Mouse (Mus musculus): ENCODE data around the gene Eno4. TPM values are rescaled to one million over a fixed set of nuclear protein-coding genes. Genes with fewer than 3 reads are reported as not detected.
"Not testable (repeated sequence)": the region's sequence is repeated elsewhere in the genome, so short reads cannot be mapped to it uniquely, and the experiment has no call there.

Gene Eno4
- total RNA-seq (2014; rRNA removed) = 0.42 and 0.71 TPM in 2 replicates
- 1.3 and 1.5 TPM in 2 replicates for polyA plus RNA-seq (2015; fragmentation: Nextera tagmentation; extraction: Ambion mirVana)

DNA sequence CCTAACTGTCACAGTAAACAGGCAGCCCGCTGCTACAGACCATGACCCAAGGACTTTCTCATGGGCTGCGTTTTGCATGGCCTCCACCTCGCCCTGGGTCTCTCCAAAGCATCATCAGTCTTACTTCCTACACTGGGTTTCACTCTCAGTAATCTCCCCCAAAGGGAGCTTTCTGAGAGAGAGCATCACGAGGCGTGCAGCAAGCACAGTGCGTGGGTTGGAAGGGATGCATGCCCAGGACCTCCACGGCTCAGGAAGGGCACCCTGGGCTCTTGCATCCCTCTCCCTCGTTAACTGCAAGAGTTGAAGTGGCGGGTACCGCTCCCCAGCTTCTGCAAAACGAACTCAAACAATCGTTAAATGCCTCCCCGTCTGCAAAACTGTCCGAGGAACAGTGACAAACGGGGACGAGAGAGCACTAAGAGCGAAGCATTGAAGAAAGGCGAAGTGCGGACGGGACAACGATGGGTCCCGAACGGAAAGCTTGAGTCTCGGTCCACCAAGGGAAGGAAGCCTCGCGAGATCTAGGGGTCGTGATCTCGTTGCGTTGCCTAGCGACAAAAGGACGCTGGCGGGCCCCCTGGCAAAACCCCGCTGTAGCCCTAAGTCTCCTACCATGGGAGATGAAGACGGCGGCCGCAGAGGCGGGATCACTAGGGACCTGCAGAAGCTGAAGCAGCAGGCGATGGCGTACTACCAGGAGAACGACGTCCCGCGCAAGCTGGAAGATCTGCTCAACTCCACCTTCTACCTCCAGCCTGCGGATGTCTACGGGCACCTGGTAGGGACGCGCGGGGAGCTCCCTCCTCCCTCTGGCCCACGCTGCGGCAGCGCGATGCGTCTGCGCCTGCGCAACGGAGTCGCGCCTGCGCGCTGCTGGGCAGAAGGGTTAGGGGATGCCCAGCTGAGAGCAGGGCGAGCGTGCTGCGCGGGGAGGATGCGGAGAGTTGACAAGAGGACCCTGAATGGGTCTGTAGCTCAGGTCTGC, at the start of gene Eno4, which contains the start of gene Hspa12a:
Eno4 (plus strand) TSS at position 585 of the 988 bp plus-strand sequence.
Hspa12a (minus strand) TSS at position 814 of the 988 bp plus-strand sequence.
- no peaks in the 10 kb centered on the region for H3K36me3 ChIP-seq (ENCODE audit: insufficient read depth, low read length)
- no peak for TF ChIP-seq CTCF (IDR thresholded peaks at IDR 0.05)
- H3K27me3 ChIP-seq (ENCODE audit: insufficient read depth, low read length) = peaks cover 13% of the 10 kb centered on the region; the same call in 1 of the 2 replicates
- peaks cover 5% of the 10 kb centered on the region; the same call in 1 of the 2 replicates for H3K4me1 ChIP-seq (ENCODE audit: insufficient read depth, low read length)
- DNase-seq (ENCODE audit: low spot score) = peak; percentile 95
- under 1% methylated on average over 65 of the region's 65 CpGs for WGBS
- H3K4me3 ChIP-seq (ENCODE audit: low read depth, low read length) = peak within 1 kb of the TSS; percentile 70
- H3K9ac ChIP-seq (replicated peaks; ENCODE audit: low read length, poor library complexity, severe bottlenecking) = peak within 1 kb of the TSS; percentile 84
- H3K27ac ChIP-seq (ENCODE audit: low read depth, low read length) = peak within 1 kb of the TSS; percentile 51
- peak within 1 kb of the TSS; percentile 98 for H3K4me2 ChIP-seq (ENCODE audit: low read depth, low read length, poor library complexity, severe bottlenecking)
- H3K9me3 ChIP-seq (ENCODE audit: low read length) = no peaks in the 10 kb centered on the region
- peak; percentile 98 for ATAC-seq (ENCODE audit: low FRiP score)

DNA sequence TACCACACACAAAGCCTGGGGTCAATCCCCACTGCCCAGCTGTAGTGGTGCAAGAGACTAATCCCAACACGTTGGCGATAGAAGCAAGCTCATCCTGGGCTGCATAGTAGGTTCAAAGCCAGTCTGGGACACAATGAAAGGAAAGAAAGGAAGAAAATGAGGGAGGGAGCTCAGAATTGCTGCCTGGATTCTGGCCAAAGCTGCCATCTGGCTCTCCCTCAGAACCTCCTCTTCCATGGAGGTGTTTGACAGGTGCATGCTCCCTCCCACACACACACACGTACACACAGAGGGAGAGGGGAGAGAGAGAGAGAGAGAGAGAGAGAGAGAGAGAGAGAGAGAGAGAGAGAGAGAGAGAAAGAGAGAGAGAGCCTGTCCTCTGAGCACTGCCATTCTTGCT, 47.0 kb upstream of the Eno4 start:
- Histone ChIP-seq H3K4me2 (ENCODE audit: low read depth, low read length, poor library complexity, severe bottlenecking) (no peak overlapping the region), H3K36me3 (ENCODE audit: insufficient read depth, low read length) (no peaks in the 10 kb centered on the region), H3K4me1 (ENCODE audit: insufficient read depth, low read length) (no peaks in the 10 kb centered on the region), H3K4me3 (ENCODE audit: low read depth, low read length) (no peak overlapping the region), H3K27ac (ENCODE audit: low read depth, low read length) (no peak overlapping the region), H3K9me3 (ENCODE audit: low read length) (no peaks in the 10 kb centered on the region), H3K9ac (replicated peaks; ENCODE audit: low read length, poor library complexity, severe bottlenecking) (no peak overlapping the region), H3K27me3 (ENCODE audit: insufficient read depth, low read length) (no peaks in the 10 kb centered on the region)
- no peak for DNase-seq (ENCODE audit: low spot score)
- no peak for ATAC-seq (ENCODE audit: low FRiP score)
- TF ChIP-seq CTCF (IDR thresholded peaks at IDR 0.05) = no peak
- WGBS = 71% methylated on average over 2 of the region's 3 CpGs

DNA sequence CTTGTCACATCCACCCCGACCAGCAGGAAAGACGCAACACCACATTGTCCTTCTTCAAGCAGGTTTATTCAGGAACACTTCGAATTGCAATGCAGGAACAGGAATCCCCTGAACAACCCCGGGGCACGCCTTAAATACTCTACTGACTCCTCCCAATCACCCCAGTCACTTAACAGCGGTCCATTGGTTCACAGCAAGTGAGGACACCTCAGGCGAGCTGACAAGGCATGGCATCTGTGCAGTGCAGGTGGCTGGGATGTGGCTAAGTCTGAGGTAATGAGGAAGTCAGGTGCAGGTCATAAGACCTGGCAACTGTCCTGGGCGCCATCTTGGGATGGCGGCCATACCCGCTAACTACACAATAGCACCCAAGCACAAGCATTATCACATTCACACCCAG, 42.8 kb upstream of the Eno4 start:
- not testable (repeated sequence) for H3K4me1 ChIP-seq (ENCODE audit: insufficient read depth, low read length); H3K27ac ChIP-seq (ENCODE audit: low read depth, low read length); H3K36me3 ChIP-seq (ENCODE audit: insufficient read depth, low read length); H3K4me3 ChIP-seq (ENCODE audit: low read depth, low read length); H3K9ac ChIP-seq (replicated peaks; ENCODE audit: low read length, poor library complexity, severe bottlenecking); H3K27me3 ChIP-seq (ENCODE audit: insufficient read depth, low read length); H3K4me2 ChIP-seq (ENCODE audit: low read depth, low read length, poor library complexity, severe bottlenecking); DNase-seq (ENCODE audit: low spot score); H3K9me3 ChIP-seq (ENCODE audit: low read length); ATAC-seq (ENCODE audit: low FRiP score)
- 91% methylated on average over 10 of the region's 10 CpGs for WGBS

DNA sequence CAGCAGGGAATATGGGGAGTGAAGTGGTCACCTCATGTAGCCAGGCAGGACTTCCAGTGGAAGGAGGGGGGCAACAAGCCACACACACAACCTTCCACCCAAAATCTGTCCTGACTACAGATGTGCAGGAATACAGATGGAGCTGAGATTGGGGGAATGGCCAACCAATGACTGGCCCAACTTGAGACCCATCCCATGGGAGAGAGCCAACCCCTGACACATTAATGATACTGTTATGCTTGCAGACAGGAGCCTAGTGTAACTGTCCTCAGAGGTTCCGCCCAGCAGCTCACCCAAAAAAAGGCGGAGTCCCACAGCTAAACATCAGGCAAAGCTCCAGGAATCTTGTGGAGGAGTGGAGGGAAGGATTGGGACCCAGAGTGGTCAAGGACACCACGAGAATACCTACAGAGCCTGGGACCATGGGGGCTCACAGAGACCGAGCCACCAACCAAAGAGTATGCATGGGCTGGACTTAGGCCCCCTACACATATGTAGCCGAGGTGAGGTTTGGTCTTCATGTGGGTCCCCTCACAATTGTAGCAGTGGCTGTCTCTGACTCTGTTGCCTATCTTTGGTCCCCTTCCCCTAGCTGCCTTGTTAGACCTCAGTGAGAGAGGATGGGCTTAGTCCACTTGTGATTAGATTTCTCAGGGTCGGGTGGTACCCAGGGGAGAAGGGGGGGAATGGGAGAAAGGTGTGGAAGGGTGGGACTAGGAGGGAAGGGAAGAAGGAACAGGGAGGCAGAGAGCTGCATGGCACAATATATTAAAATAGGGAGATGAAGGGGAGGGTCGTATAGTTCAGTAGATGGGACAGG, 39.9 kb upstream of the Eno4 start:
- Histone ChIP-seq H3K4me3 (ENCODE audit: low read depth, low read length) (no peak overlapping the region), H3K27me3 (ENCODE audit: insufficient read depth, low read length) (no peaks in the 10 kb centered on the region), H3K36me3 (ENCODE audit: insufficient read depth, low read length) (no peaks in the 10 kb centered on the region), H3K27ac (ENCODE audit: low read depth, low read length) (no peak overlapping the region), H3K4me2 (ENCODE audit: low read depth, low read length, poor library complexity, severe bottlenecking) (peak overlapping the region; percentile 38), H3K4me1 (ENCODE audit: insufficient read depth, low read length) (no peaks in the 10 kb centered on the region), H3K9ac (replicated peaks; ENCODE audit: low read length, poor library complexity, severe bottlenecking) (no peak overlapping the region), H3K9me3 (ENCODE audit: low read length) (no peaks in the 10 kb centered on the region)
- DNase-seq (ENCODE audit: low spot score) (no peak), ATAC-seq (ENCODE audit: low FRiP score) (no peak)
- 74% methylated on average over 7 of the region's 7 CpGs for WGBS
- TF ChIP-seq CTCF (IDR thresholded peaks at IDR 0.05) = no peak

DNA sequence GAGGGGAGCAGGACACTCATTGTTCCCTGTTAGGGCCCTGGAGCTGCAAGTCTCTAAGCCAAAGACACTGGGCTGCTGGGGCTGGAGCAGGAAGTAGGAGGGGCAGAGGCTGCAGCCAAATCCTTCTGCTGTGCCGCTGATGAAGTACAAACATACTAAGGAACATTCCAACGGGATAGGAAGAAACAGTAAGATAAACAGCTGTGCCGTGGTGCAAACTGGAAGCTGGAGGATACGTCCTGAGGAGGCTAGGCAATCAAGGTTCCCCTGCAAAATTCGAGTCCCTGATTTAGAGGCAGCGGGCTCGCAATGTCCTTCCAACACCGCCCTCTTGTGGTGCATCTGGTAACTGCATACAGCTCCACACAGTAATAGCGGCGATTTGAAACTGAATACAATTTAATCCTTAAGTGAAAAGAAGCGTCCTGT, 39.3 kb upstream of the Eno4 start:
- Histone ChIP-seq H3K36me3 (ENCODE audit: insufficient read depth, low read length) (no peaks in the 10 kb centered on the region), H3K4me1 (ENCODE audit: insufficient read depth, low read length) (no peaks in the 10 kb centered on the region), H3K9me3 (ENCODE audit: low read length) (no peaks in the 10 kb centered on the region), H3K9ac (replicated peaks; ENCODE audit: low read length, poor library complexity, severe bottlenecking) (no peak overlapping the region), H3K27me3 (ENCODE audit: insufficient read depth, low read length) (no peaks in the 10 kb centered on the region), H3K27ac (ENCODE audit: low read depth, low read length) (no peak overlapping the region), H3K4me3 (ENCODE audit: low read depth, low read length) (no peak overlapping the region), H3K4me2 (ENCODE audit: low read depth, low read length, poor library complexity, severe bottlenecking) (peak overlapping the region; percentile 38)
- peak; percentile 85 for DNase-seq (ENCODE audit: low spot score)
- peak; percentile 98 for TF ChIP-seq CTCF (IDR thresholded peaks at IDR 0.05)
- under 1% methylated on average over 11 of the region's 11 CpGs for WGBS
- ATAC-seq (ENCODE audit: low FRiP score) = no peak

Measured in midbrain, postnatal 0 days (tissue).